Mouse (Mus musculus): ENCODE results near the gene Cd151. TPM values are rescaled to one million over a fixed set of nuclear protein-coding genes. Genes with fewer than 3 reads are reported as not detected.

The Cd151 gene
- polyA plus RNA-seq, 2 experiments from 2014 or later = 7.8 to 12.0 TPM

DNA sequence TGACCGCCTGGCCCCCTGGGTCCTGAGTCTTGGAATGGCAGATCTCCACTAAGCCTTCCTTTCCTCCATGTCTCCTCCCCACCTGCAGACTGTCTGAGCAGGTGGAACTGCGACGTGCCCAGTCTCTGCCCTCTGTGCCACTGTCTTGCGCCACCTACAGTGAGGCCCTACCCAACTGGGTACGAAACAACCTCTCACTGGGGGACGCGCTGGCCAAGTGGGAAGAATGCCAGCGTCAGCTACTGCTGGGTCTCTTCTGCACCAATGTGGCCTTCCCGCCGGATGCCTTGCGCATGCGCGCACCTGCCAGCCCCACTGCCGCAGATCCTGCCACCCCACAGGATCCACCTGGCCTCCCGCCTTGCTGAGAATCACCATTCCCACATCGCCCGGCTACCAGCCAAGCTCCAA lies 7.9 kb upstream of the Cd151 start:
- no peak for ATAC-seq

DNA sequence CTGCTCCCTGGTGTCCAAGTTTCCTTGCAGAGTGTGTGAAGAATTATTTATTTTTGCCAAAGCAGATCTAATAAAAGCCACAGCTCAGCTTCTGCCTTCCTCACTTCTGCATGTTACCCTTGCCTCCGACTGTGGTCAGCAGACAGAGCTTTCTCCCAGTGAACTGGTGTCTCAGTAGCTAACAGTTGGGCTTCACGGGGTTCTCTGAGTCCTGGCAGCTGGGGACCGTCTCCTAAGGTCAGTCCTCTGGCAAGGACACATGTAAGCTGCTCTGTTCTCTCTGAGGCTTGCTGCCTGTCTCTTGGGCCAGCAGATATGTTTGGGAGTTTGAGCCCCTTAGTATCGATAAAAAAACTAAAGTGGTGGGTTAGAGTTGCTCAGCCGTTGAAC lies 7.2 kb upstream of the Cd151 start:
- no peak for ATAC-seq

DNA sequence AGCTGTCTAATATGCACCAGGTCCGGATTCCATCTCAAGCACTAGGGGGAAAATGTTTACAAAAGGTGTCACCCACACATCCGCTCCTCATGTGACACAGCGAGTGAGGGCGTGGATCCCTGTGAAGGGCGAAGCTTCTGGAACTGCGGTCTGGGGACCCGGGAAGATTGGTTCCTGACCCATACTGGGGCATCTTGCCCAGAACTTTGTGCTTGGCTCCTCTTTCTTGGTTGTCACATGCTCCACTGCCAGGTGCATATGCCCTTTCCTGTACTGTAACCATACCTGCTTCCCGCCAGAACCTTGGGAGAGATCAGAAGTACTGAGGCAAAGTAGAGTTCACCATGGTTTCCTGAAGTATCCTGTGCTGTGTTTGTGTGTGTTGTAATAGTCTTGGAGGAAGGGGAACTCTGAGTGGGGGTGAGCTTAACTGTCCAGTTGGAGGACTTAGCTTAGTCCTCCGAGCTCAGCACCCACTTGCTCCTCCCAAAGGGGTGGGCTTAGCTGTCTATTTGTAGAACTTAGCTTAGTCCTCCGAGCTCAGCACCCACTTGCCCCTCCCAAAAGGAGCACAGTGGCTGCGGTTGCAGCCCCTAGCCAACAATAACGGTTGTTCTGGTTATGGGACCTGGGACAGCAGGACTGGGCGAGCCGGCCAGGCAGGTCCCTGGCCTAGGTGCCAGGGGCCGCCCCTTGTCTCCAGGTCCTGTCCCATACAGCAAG lies 6.6 kb upstream of the Cd151 start, which contains the start of gene Cracr2b:
Gene Cracr2b (plus strand): TSS at position 704 of the 723 bp plus-strand sequence.
- ATAC-seq = no peak

DNA sequence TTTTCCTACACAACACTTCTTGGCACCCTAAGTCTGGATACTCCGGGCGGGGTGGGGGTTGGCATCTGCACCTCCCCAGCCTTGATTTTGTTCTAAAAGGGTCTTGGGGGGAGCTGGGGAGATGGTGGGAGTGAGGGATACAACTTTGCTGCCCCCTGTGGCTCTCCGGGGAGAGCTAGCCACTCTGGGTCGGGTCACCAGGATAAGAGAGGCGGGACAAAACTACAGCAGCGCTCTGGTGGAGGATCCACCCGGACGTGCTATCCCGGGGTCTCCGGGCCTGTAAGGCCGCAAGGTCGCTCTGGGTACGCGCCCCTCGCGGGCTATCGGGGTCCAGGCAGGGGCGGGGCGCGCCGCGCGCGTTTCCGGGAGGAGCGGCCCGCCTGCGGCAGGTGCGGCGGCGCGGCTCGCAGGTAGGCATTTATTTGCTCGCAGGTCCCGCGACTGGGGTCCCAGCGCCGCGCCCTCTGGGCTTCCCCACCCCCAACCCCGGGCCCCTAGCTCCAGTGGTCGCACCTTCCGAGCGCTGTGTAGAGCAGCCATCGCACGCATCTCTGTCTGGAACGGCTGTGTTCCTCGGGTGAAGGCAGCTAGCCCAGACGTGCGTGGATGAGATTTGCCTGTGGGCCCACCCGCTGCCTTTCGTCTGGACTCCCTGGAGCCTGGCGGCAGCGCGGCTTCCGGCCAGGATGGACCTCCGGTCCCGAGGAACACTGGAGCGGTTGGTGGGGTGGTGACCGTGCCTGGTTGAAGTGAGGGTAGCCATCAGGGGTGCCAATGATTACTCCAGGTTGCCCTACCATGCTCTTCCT lies 5.5 kb upstream of the Cd151 start:
- no peak for ATAC-seq

DNA sequence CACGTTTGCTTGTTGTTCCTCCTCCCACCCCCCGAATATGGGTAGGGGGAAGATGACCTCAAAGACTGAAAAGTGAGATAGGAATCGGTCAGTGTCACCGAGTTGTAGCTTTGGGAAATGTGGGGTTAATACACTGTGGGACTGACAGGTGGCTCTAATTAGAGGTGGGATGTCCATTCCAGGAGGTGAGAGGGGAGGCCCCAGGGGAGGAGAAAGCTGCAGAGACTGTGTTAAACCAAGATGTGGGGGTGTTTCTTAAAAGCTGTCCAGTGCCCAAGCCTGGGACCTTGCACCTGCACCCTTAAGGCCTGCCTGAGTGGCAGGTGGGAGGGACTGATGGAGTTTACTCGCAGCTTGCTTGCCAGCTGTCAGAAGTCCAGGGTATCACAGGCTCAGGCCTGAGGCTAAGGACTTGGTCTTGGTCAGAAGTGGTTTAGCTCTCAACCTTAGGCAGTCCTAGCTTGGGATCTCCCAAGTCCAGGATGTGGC lies 4.8 kb upstream of the Cd151 start:
- no peak for ATAC-seq

DNA sequence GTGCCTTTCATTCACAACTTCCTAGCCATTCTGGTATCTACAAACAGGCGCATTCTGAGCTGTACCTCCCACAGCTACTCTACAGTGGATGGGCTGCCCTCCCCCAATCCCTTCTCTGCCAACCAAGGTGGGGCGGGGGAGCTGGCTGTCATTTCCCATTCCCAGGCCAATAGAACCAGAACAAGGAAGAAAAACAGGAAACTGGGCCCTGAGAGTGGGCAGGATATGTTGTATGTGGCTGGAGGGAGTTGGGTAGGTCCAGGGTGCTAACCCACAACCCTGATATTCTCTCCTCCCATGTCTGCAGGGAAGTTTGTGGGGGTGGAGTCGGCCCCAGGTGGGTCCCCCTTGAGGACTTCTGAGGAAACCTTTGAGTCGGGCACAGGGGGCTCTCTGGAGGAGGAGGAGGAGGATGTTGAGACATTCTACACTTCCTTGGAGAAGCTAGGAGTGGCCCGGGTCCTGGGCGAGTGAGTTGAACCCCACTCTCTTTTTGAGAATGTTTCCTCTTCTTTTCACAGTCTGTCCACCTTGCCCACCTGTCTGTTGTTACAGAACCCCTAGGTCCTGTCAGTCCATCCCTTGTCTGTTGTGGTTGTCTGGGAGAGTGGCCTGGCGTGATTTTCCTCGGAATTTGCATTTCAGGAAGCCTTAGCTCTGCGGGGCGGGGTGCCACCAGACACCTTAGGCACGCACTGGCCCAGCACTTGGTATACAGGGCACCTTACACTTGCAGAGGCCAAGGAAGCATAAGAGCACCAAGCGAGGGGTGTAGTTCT lies 3.2 kb upstream of the Cd151 start:
- ATAC-seq = no peak

DNA sequence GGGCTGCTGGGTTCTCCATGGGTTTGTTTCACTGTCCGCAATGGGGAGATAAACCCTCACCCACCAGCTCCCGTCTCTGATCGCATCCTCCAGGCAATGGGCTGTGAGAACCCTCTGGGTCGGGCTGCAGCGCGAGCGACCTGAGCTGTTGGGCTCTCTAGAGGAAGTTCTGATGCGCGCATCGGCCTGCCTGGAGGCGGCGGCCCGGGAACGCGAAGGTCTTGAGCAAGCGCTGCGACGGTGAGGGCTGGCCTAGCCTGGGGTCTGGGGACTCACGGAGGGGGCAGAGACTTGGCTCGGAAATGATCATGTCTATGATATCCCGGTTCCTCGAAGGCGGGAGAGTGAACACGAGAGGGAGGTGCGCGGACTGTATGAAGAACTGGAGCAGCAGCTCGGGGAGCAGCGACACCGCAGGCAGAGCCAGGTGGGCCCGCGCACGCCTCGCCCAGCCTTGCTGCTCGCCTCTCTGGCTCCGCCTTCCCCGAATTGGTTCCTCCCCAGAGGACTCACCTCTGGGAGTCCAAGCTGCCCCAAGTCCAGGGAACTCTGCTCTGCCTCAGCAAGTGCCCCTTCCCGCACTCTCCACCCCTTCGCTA lies 2.5 kb upstream of the Cd151 start:
- ATAC-seq = no peak

DNA sequence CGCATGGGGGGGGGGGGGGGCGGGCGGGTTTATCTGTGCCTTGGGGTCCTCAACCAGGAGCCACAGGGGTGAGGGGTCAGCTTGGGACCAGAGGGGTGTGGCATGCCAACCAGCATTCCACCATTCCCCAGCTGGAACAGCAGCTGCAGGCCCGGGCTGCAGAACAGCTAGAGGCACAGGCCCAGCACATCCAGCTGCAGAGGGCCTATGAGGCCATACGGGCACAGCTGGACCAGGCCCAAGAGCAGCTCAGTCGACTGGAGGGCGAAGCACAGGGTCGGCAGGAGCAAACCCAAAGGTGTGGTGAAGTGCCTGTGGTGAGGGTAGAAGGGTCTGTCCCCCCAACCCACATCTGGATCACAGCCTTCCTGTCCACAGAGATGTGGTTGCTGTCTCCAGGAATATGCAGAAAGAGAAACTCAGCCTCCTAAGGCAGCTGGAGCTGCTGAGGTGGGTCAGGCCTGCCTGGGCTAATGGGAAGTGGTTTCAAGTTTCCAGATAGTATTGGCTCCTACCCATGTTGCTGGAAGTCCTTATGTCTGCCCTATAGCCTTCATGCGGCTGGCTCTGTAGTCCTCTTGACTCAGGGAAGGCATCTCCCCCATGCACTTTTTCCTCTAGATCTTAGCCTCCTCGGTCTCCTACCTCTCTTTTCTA lies 1.7 kb upstream of the Cd151 start:
- no peak for ATAC-seq

DNA sequence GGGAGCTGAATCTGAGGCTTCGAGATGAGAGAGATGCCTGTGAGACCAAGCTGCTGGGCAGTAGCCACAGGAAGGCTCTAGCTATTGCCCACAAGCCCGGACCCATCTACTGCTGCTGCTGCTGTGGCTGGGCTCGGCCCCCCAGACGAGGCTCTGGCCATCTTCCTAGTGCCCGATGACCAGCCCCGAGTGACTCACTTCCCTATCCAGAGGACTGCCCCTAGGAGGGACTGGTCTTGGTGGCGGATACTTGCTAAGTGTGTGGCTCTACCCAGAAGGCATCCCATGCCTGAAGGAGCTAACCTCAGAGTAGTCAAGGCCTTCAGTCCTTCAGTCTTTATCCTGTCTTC lies 1.2 kb upstream of the Cd151 start:
- no peak for ATAC-seq

DNA sequence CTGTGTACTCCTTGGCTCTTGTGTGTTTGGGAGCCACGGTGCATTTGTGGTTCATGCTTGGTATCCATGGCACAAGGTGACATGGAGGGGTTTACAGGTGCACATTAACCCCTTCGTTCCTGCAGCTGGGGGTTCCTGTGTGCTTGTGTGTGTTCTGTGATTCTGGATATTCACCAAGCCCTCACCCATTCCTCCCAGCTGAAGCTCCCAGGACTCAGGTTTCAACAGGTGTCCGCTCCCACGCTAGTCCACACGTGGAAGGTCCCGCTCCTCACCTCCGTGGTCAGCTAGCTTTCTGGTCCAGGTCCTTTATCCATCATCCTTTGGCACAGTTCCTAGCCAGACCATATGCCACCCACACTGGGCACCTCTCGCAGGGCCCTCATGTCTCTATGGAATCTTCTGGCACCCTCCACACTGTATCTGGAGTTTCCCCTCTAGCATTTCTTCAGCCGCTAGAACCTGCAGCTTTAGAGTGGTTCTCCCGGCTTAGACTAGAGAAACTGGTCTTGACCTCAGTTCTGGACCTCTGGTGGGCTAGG lies 514 bp upstream of the Cd151 start:
- ATAC-seq = no peak

DNA sequence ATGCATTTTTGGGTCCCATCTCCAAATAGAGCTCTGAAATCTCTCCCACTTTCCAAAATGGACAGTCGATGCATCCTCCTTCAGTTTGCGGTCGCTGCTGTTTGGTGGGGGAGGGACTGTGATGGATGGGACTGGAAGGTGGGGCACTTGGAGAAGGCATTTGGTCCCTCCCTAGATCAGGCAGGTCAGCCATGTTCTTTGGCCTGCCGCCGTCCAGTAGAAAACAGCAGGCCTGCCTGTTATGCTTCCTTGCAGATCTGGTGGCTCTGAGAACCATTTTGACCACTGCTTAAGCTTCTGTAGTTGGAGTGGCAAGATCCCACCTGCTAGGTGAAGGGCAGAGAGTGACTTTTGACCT lies 951 bp downstream of the Cd151 start:
- no peak for ATAC-seq

DNA sequence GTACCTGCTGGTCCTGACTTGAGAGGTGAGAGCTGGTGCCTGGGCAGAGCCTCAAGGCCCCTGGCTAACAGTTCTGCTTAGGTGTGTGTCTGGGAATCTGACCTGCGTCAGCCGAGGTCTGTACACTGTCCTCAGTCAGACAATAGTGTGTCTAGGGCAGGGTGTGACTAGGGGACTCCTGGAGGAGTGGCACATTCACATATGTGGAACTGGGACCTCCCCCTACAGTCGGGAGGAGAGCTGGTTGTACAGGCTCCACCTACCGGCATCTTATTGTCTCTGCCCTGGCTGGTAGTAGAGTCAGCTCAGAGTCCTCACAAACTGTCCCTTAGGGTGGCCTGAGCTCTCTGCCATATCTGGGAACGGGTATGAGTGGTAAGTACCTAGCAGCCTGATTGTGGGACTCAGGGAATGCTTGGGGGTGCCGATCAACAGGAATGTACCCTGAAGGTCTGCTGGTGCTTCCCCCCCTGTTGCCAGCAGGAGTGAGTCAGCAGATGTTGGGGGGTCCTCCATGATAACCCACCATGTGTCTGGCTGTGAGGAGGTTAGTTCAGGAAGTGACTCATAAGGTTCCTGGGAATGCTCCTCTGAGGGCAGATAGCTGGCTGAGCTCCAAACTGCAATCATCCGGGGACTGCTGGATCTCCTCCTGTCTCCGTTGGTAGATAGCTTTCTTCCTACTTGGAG lies 1.5 kb downstream of the Cd151 start:
- peak; percentile 50 for ATAC-seq

DNA sequence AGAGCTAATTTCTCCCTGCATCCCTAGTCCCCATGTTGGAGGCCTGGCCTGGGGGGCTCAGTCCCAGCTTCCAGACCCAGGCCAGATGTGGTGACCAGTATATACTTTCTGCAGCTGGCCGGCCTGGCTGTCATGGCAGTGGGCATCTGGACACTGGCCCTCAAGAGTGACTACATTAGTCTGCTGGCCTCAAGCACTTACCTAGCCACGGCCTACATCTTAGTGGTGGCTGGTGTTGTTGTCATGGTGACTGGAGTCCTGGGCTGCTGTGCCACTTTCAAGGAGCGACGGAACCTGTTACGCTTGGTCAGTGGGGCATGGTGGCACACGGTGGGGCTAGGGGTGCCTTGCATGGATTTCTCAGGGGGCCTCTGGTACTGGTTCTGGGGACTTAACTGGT lies 2.2 kb downstream of the Cd151 start:
- ATAC-seq = no peak

DNA sequence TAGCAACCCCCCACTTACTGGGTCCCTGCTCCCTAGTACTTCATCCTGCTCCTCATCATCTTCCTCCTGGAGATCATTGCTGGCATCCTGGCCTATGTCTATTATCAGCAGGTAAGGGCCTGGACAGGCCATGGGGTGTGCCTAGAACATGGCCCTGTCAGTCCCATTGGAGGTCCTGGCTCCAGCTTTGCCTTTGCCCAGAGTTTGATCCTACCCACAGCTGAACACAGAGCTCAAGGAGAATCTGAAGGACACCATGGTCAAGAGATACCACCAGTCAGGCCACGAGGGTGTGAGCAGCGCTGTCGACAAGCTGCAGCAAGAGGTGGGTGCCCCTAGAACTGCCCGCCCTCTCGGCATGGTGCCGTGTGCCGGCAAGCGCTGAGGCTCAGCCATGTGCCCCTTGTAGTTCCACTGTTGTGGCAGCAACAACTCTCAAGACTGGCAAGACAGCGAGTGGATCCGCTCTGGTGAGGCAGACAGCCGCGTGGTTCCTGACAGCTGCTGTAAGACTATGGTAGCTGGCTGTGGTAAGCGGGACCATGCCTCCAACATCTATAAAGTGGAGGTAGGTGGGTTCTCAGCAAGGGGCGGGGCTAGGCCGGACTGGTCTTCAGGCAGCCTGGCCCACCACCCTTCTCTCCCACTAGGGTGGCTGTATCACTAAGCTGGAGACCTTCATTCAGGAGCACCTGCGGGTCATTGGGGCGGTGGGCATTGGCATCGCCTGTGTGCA lies 2.9 kb downstream of the Cd151 start:
- no peak for ATAC-seq

DNA sequence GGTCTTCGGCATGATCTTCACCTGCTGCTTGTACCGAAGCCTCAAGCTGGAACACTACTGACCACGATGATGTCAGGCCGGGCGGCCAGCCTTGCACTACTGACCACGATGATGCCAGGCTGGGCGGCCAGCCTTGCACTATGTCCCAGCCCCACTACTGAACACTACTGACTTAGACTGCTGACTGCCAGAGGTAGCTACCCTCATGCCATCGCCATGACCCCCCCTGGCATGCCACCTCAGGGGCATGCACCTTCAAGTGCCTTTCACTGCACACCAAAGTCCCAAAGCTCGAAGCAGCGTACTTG lies 3.4 kb downstream of the Cd151 start:
- no peak for ATAC-seq

DNA sequence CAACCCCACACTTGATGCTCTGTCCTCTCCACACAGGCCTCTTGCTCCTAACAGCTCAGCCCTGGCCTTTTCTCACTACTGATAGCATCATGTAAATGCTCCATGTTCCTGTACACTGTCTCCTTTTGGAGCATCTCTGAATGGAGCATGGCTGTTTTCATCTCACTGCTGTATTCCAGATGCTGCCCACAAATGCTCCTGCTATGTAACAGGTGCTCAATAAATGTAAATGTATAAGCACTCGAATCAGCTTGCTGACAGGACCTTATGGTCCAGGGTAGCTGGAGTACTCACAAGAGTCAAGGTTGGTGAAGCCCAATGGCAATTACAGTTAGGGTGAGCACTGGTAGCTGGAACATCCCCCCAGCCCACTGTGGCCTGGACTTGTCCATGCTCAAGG lies 4.0 kb downstream of the Cd151 start:
- no peak for ATAC-seq

DNA sequence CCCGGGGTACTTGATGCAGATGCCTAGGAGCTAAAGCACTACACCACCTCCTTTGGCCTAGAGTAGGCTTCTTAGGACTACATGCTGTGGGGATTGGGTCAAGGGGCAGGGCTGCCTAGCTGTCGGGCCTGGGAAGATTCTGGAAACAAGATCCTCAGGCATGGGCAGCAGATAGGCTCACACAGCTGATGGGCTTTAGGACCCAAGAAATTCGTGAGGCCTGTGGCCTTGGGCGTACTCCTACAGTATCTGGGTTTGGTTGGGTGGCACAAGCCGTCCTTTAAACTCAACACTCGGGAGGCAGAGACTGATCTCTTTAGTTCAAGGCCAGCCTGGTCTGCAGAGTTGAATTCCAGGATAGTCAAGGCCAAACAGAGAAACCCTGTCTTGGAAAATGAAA lies 5.0 kb downstream of the Cd151 start:
- no peak for ATAC-seq

DNA sequence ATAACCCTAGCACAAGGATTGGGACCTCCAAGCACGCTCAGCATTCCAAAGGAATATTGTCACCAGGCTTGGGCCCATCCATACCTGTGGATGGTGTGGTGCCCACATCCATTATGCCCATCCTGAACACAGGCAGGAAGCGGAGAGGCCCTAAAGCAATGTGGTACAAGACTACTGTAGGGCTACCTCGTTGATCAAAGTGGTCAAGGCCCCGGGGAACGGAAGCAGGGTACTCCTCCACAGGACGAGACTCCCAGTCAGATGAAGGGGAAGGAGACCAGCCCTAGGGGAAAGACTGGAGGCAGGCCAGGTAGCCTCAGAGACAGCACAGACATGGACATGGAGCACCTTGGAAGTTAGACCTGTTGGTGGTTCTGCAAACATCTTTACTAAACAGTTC lies 5.6 kb downstream of the Cd151 start:
- ATAC-seq = no peak

DNA sequence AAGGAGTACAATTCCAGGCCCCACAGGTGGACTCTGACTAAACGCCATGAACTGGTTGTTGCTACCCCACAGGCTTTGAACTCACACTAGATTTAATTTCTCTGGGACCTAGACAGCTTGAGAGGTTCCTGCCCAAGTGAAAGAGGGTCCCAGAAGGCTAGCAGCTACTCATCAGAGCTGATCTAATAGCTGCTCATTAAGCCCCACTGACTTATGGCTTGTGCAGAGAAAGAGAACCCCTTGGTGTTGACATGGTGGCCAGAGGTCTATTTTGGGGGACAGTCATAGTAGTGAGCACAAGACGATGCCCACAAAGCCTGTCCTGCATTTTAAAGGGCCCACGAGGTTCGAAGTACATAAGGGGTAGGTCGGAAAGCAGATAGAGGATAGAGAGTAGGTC lies 7.0 kb downstream of the Cd151 start:
- no peak for ATAC-seq

DNA sequence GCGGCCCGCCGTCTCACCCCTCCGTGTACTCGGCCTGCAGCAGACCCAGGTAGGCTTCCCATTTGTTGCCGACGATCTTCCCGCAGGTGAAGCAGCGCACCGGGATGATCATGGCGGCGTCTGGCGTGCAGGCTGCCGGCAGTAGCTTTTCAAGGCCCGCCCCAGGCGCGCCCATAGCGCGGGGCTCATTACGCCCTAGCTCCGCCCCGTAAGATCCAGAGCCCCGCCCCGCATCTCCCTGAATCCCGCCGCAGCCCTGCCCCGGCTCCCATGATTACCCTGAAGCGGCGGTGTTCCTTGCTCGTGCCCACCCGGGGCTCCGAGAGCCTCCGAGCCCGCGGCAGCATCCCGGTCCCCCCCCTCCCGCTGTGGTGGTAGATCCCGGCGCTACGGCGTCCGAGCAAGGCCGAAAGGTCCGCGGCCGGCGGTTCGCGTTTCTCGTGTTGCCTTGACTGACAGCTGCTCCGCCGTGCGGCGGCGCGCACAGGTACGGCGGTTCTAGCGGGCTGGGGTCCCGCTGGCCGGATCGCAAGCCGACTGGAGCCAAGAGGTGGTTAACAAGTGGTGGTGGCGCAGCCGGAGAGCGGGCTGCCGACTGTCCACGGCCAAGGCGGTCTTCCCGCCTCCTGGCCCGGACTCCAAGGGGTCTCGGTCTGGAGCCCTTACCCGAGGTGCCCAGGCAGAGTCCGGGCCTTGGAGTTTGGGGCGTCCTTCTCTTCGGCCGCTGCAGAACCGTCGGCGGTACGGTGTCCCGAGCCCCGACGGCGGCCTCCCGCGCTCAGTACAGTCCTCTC lies 8.0 kb downstream of the Cd151 start, which contains the start of the genes Polr2l and Tspan4:
Gene Polr2l (minus strand): TSS at position 122 of the 794 bp plus-strand sequence.
Gene Tspan4 (plus strand): TSS at position 230 of the 794 bp plus-strand sequence.
- ATAC-seq = peak; percentile 92
